Mouse (Mus musculus) gastrocnemius, adult 2 months (tissue): ENCODE results near the gene Psme3. TPM values are rescaled to one million over a fixed set of nuclear protein-coding genes. Genes with fewer than 3 reads are reported as not detected.

ENCODE experiments used
- DNase-seq: peaks from one replicate; pipeline ENCODE4 v3.0.0; 2022
- H3K27ac ChIP-seq: fragments of 200-600 bp; 2 replicates; pipeline ENCODE4 v1.8.1; 2022; ENCODE audit warnings: mild to moderate bottlenecking
- H3K4me3 ChIP-seq: fragments of 200-600 bp; 2 replicates; pipeline ENCODE4 v1.8.1; 2022; ENCODE audit warnings: mild to moderate bottlenecking, moderate library complexity
- CTCF ChIP-seq: fragments of 200-600 bp; IDR thresholded peaks from 2 replicates; pipeline ENCODE4 v1.8.1; 2022; ENCODE audit warnings: antibody characterized with exemption, mild to moderate bottlenecking, moderate library complexity
- intact Hi-C: fragments of 180-260 bp; cut with DNase I; formaldehyde crosslinking; loops from one replicate; pipeline ENCODE4 v1.15.1; 2025
- total RNA-seq, 2 experiments: library from RNA; stranded (reverse); gene quantifications; 2 replicates each; pipeline ENCODE4 v1.2.3; 2021

Psme3 gene
- total RNA-seq, 2 experiments from 2014 or later, result 70.0 to 71.6 TPM

- TF ChIP-seq CTCF, result no peak
- Histone ChIP-seq H3K4me3 (no peak overlapping the region), H3K27ac (no peak overlapping the region)
- DNase-seq, result no peak
- intact Hi-C loops, result no loop called here
Measured at GRCm38 (mm10) chr11:101347083-101347775, 31.2 kb downstream of the Psme3 start.

GRCm38 (mm10) chr11:101348774-101349173 is 32.8 kb downstream of the Psme3 start:
- DNase-seq, result no peak
- intact Hi-C loops, result no loop called here
- Histone ChIP-seq H3K27ac (no peak overlapping the region), H3K4me3 (no peak overlapping the region)
- no peak for TF ChIP-seq CTCF

- H3K4me3 ChIP-seq, result no peak overlapping the region
- H3K27ac ChIP-seq, result no peak overlapping the region
- TF ChIP-seq CTCF, result no peak
- intact Hi-C loops, result no loop called here
- no peak for DNase-seq
Measured at GRCm38 (mm10) chr11:101349216-101349615, 33.2 kb downstream of the Psme3 start.

- no peak for TF ChIP-seq CTCF
- Histone ChIP-seq H3K27ac (no peak overlapping the region), H3K4me3 (no peak overlapping the region)
- no peak for DNase-seq
- intact Hi-C loops, result no loop called here
Measured at GRCm38 (mm10) chr11:101351100-101351720, 35.2 kb downstream of the Psme3 start.

- Histone ChIP-seq H3K27ac (no peak overlapping the region), H3K4me3 (no peak overlapping the region)
- DNase-seq, result no peak
- TF ChIP-seq CTCF, result no peak
- intact Hi-C loops, result no loop called here
Measured at GRCm38 (mm10) chr11:101351721-101352111, 35.7 kb downstream of the Psme3 start.

GRCm38 (mm10) chr11:101353436-101353835 is 37.4 kb downstream of the Psme3 start:
- intact Hi-C loops, result no loop called here
- Histone ChIP-seq H3K27ac (no peak overlapping the region), H3K4me3 (no peak overlapping the region)
- DNase-seq, result no peak
- TF ChIP-seq CTCF, result no peak

- TF ChIP-seq CTCF, result no peak
- Histone ChIP-seq H3K4me3 (no peak overlapping the region), H3K27ac (no peak overlapping the region)
- DNase-seq, result no peak
- intact Hi-C loops, result loop anchor here (5.0 kb wide), 1 partner anchor 43 kb away; no protein-coding TSS in a partner anchor
Measured at GRCm38 (mm10) chr11:101354438-101355010, 38.5 kb downstream of the Psme3 start.

- TF ChIP-seq CTCF, result no peak
- H3K4me3 ChIP-seq, result no peak overlapping the region
- intact Hi-C loops, result loop anchor here (5.0 kb wide), 1 partner anchor 41 kb away; no protein-coding TSS in a partner anchor
- no peak for DNase-seq
- H3K27ac ChIP-seq, result no peak overlapping the region
Measured at GRCm38 (mm10) chr11:101355916-101356315, 39.9 kb downstream of the Psme3 start.

GRCm38 (mm10) chr11:101357505-101358182 is 41.6 kb downstream of the Psme3 start:
- intact Hi-C loops, result loop anchor here (5.0 kb wide), 1 partner anchor 40 kb away; no protein-coding TSS in a partner anchor
- DNase-seq, result no peak
- no peak for TF ChIP-seq CTCF
- Histone ChIP-seq H3K4me3 (no peak overlapping the region), H3K27ac (no peak overlapping the region)

GRCm38 (mm10) chr11:101359776-101360175 is 43.8 kb downstream of the Psme3 start:
- intact Hi-C loops, result loop anchor here (5.0 kb wide), 1 partner anchor 38 kb away; no protein-coding TSS in a partner anchor
- peak overlapping the region; percentile 59 for H3K27ac ChIP-seq
- no peak for TF ChIP-seq CTCF
- no peak for DNase-seq
- no peak overlapping the region for H3K4me3 ChIP-seq

GRCm38 (mm10) chr11:101360651-101361113 is 44.7 kb downstream of the Psme3 start:
- intact Hi-C loops, result no loop called here
- TF ChIP-seq CTCF, result no peak
- no peak for DNase-seq
- no peak overlapping the region for H3K4me3 ChIP-seq
- peak overlapping the region; percentile 59 for H3K27ac ChIP-seq

- intact Hi-C loops, result no loop called here
- Histone ChIP-seq H3K27ac (no peak overlapping the region), H3K4me3 (no peak overlapping the region)
- no peak for TF ChIP-seq CTCF
- DNase-seq, result no peak
Measured at GRCm38 (mm10) chr11:101364531-101364931, 48.5 kb downstream of the Psme3 start.
